Mouse (Mus musculus) neural tube, embryonic 11.5 days (tissue): ENCODE measurements around the gene Dgkg. TPM values are rescaled to one million over a fixed set of nuclear protein-coding genes. Genes with fewer than 3 reads are reported as not detected.

Experiments used
- ATAC-seq: fragments of 200-750 bp; cut with Nextera tagmentation; 2 replicates; pipeline ENCODE4 v1.8.0; 2017; ENCODE audit warnings: moderate number of reproducible peaks, mild to moderate bottlenecking, moderate TSS enrichment, moderate library complexity; ENCODE audit not compliant: insufficient read depth, low FRiP score, low TSS enrichment
- DNase-seq: peaks from one replicate; pipeline ENCODE4 v3.0.0-alpha.2; 2015; ENCODE audit warnings: low spot score
- H3K27ac ChIP-seq: fragments of 300-500 bp; sonication (generic); 2 replicates; pipeline ENCODE4 v1.5.1; 2014; ENCODE audit warnings: low read depth, mild to moderate bottlenecking, low read length
- H3K27me3 ChIP-seq: fragments of 300-500 bp; sonication (generic); 2 replicates; pipeline ENCODE4 v1.6.1; 2014; ENCODE audit warnings: mild to moderate bottlenecking, low read length, mixed read lengths; ENCODE audit not compliant: control insufficient read depth, insufficient read depth
- H3K36me3 ChIP-seq: fragments of 300-500 bp; sonication (generic); 2 replicates; pipeline ENCODE4 v1.6.1; 2014; ENCODE audit warnings: mild to moderate bottlenecking, low read length, moderate library complexity, mixed read lengths; ENCODE audit not compliant: control insufficient read depth, insufficient read depth
- H3K4me1 ChIP-seq: fragments of 300-500 bp; sonication (generic); 2 replicates; pipeline ENCODE4 v1.6.1; 2014; ENCODE audit warnings: low read length, mixed read lengths; ENCODE audit not compliant: control insufficient read depth, insufficient read depth
- H3K4me2 ChIP-seq: fragments of 300-500 bp; sonication (generic); 2 replicates; pipeline ENCODE4 v1.6.1; 2014; ENCODE audit warnings: low read depth, mild to moderate bottlenecking, moderate library complexity
- H3K4me3 ChIP-seq: fragments of 300-500 bp; sonication (generic); 2 replicates; pipeline ENCODE4 v1.5.1; 2014; ENCODE audit warnings: low read depth, low read length
- H3K9ac ChIP-seq: fragments of 300-500 bp; sonication (generic); 2 replicates; pipeline ENCODE4 v1.6.1; 2014; ENCODE audit warnings: mild to moderate bottlenecking, low read length
- H3K9me3 ChIP-seq: fragments of 300-500 bp; sonication (generic); 2 replicates; pipeline ENCODE4 v1.6.1; 2016; ENCODE audit warnings: low read length; ENCODE audit not compliant: control insufficient read depth
- WGBS: fragments of 180-500 bp; shearing (Covaris S2); extraction: QIAGEN DNeasy Blood & Tissue Kit; methylation state at CpG from one replicate; pipeline ENCODE4 v1.1.7; 2014; 5-methylcytosine and 5-hydroxymethylcytosine counted together
- polyA plus RNA-seq: library from polyadenylated mRNA; unstranded; fragments of >200 nt; fragmentation: Nextera tagmentation; extraction: Ambion mirVana; gene quantifications from 2 replicates; pipeline ENCODE4 v1.2.1, GENCODE M21; 2014

Dgkg gene
- polyA plus RNA-seq, 1 experiment from 2014 or later, result 0.08 TPM

DNA sequence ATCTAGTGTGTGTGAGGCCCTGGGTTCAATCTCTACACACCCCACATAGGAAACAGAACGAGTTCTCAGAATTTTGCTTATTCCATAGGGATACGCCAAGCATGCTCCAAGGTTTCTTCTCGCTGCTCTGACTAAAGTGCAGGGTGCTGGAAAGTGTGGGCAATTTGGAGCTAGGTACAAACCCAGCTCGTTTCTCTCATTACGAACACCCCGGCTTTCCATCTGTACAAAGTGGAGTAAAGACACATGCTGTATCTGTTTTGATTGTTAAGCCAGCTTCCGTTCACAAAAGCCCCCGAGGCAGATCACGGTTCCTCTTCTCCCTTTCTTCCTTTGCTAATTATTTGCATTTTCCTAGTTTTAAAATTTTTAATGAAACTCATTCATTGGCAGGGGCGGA, 78.1 kb downstream of the Dgkg start:
- Histone ChIP-seq H3K36me3 (no peaks in the 10 kb centered on the region), H3K4me1 (no peaks in the 10 kb centered on the region), H3K4me2 (no peak overlapping the region), H3K27me3 (no peaks in the 10 kb centered on the region), H3K9ac (no peak overlapping the region), H3K4me3 (no peak overlapping the region), H3K27ac (no peak overlapping the region), H3K9me3 (no peaks in the 10 kb centered on the region)
- ATAC-seq (no peak), DNase-seq (no peak)
- 92% methylated on average over 10 of the region's 10 CpGs for WGBS

DNA sequence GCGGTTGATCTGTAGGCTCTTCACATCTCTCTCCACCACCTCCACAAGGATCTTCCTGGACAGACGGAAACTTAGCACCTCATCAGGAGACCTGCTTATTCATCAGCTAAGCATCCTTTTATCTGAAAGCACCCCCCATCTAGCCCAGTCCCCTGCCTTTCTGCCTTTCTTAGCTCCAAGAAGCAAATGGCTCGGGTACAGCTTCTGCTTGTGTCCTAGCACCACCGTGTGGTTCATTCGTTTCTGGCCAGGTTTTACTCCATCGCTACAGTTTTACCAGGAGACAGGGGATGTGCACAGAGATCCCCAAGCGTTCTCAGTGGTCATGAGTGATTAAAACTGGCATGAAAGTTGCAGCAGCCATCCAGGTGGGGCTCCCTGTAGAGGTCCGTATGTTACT, 79.4 kb downstream of the Dgkg start:
- DNase-seq, result no peak
- no peak overlapping the region for H3K9ac ChIP-seq
- H3K4me1 ChIP-seq, result no peaks in the 10 kb centered on the region
- H3K4me3 ChIP-seq, result no peak overlapping the region
- H3K9me3 ChIP-seq, result no peaks in the 10 kb centered on the region
- H3K36me3 ChIP-seq, result no peaks in the 10 kb centered on the region
- ATAC-seq, result no peak
- H3K4me2 ChIP-seq, result no peak overlapping the region
- no peaks in the 10 kb centered on the region for H3K27me3 ChIP-seq
- 59% methylated on average over 8 of the region's 8 CpGs for WGBS
- no peak overlapping the region for H3K27ac ChIP-seq

DNA sequence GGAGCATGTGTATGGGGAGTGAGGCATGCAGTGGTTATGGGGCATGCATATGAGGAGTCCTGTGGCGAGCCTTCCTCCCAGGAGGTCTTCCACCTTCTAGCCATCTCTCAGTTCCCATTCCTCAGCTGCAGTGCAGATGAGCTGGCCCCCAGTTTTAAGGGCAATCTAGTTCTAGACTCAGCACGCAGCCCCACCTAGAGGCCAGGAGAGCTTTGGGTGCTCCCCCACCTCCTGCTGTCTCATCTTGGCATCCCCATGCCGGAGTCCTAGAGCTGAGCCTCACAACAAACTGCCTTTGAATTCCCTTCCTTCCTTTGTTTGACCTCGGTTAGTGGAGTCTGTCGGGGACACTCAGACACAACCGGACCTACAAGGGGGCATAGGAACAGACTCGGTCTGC, 82.9 kb downstream of the Dgkg start:
- no peak overlapping the region for H3K27ac ChIP-seq
- DNase-seq (no peak), ATAC-seq (no peak)
- 79% methylated on average over 7 of the region's 7 CpGs for WGBS
- H3K9me3 ChIP-seq, result no peaks in the 10 kb centered on the region
- no peaks in the 10 kb centered on the region for H3K4me1 ChIP-seq
- H3K9ac ChIP-seq, result no peak overlapping the region
- no peaks in the 10 kb centered on the region for H3K27me3 ChIP-seq
- no peak overlapping the region for H3K4me3 ChIP-seq
- no peak overlapping the region for H3K4me2 ChIP-seq
- H3K36me3 ChIP-seq, result no peaks in the 10 kb centered on the region

DNA sequence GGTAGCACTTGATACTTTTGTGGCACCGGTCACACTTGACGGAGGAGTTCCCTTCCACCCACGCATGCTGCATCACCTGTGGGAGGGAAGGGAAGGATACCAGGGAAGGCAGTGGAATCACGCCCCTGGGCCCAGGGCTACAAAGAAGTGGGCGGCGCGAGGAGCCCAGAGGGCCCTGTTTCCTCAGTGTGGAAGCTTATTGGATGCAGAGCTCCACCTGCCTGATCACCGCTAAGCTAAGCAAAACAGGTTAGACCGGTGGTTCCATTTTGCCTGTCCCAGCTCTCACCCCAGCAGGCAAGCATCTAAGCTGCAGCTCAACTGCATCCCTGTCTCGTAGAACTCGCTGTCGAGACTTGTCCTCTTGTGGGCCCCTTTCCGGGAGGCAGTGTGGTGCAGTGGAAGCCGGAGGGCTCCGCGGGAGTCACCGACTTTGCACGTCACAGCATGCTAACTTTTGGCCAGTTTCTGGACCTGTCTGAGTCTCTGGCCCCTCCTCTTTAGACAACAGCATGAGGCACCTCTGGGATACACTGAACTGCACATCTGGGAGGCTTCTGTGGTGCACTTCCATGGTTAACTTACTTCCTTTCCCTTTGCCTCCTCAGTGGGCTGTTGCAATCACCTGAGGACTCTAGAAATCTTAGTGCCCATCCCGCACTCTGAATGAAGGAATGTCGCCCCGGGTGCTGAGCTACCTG, 84.2 kb downstream of the Dgkg start:
- Histone ChIP-seq H3K4me2 (no peak overlapping the region), H3K4me3 (no peak overlapping the region), H3K9me3 (no peaks in the 10 kb centered on the region), H3K27ac (no peak overlapping the region), H3K4me1 (no peaks in the 10 kb centered on the region), H3K27me3 (no peaks in the 10 kb centered on the region), H3K36me3 (no peaks in the 10 kb centered on the region), H3K9ac (no peak overlapping the region)
- no peak for DNase-seq
- ATAC-seq, result no peak
- WGBS, result 40% methylated on average over 21 of the region's 21 CpGs

DNA sequence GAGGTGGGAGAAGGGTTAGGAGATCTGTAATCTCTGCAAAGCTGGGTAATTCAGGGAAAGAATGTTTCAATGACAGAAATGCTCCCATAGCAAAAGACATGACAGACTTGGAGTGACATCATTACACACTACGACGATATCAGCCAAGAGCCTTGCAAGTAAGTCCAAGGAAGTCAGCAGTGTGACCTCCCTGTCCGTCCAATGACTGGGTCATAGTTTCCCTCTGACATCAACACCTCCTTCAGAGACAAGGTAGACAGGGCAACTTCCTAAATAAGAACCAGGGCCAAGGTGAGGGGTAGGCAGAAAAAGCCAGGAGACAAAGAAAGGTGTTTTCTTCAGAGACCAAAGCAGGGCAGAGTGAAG, 92.1 kb downstream of the Dgkg start:
- WGBS, result 76% methylated on average over 3 of the region's 3 CpGs

DNA sequence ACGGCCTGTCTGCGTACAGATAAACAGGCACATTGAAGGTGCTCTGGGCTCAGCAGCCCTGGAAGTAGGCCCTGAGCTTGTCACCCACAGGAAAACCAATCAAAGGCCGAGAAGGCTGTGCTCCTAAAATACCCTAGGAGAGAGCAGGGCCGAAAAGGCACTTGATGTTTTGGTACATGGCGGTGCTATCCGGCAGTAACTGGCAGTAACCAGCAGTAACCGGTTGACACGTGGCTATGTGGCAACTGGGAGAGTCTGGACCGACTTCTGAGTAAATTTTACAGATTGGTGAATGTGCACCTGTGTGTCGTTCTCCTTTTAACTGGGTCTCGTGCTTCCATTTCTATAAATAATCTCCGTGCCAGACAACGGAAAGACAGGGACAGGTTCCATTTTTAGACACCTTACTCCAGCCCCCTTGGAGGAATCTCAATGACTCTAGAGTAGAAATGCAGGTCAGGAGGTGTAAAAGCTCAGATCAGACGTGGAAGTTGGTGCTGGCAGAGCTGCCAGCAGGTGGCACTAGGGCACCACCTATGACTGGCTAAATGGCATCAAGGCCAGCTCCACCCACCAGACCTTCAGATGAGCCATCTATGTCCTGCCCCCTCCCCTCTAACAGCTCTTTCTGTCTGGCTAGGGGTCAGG, 92.6 kb downstream of the Dgkg start:
- no peaks in the 10 kb centered on the region for H3K4me1 ChIP-seq
- ATAC-seq (no peak), DNase-seq (peak; percentile 76)
- no peak overlapping the region for H3K27ac ChIP-seq
- H3K36me3 ChIP-seq, result no peaks in the 10 kb centered on the region
- 64% methylated on average over 14 of the region's 14 CpGs for WGBS
- H3K4me2 ChIP-seq, result no peak overlapping the region
- no peaks in the 10 kb centered on the region for H3K9me3 ChIP-seq
- H3K27me3 ChIP-seq, result no peaks in the 10 kb centered on the region
- no peak overlapping the region for H3K9ac ChIP-seq
- H3K4me3 ChIP-seq, result no peak overlapping the region

More for the DNA sequence above, 92.1 kb downstream of the Dgkg start:
- Histone ChIP-seq H3K4me3 (no peak overlapping the region), H3K4me2 (no peak overlapping the region), H3K27me3 (no peaks in the 10 kb centered on the region), H3K27ac (no peak overlapping the region), H3K4me1 (no peaks in the 10 kb centered on the region), H3K9ac (no peak overlapping the region), H3K9me3 (no peaks in the 10 kb centered on the region), H3K36me3 (no peaks in the 10 kb centered on the region)
- DNase-seq (no peak), ATAC-seq (no peak)

DNA sequence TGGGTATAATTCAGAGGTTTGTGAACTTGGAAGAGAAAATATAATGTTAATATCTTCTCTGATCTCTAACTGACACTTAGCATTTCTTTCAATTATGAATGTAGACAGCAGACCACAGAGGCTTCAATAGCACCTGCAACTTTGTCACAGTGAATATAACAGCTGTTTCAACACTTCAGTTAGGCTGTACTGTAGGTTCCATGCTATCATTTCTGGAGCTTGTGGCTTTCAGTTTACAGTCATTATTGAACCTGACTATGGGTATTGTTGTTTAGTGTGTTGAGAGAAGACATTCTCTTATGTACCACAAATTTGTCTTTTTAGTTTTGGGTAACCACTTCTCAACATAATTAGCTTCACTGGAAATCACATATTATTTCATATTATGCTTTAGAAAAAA, 93.4 kb downstream of the Dgkg start:
- Histone ChIP-seq H3K4me1 (no peaks in the 10 kb centered on the region), H3K9me3 (no peaks in the 10 kb centered on the region), H3K4me3 (no peak overlapping the region), H3K36me3 (no peaks in the 10 kb centered on the region), H3K4me2 (no peak overlapping the region), H3K27ac (no peak overlapping the region), H3K9ac (no peak overlapping the region), H3K27me3 (no peaks in the 10 kb centered on the region)
- no peak for ATAC-seq
- DNase-seq, result no peak

DNA sequence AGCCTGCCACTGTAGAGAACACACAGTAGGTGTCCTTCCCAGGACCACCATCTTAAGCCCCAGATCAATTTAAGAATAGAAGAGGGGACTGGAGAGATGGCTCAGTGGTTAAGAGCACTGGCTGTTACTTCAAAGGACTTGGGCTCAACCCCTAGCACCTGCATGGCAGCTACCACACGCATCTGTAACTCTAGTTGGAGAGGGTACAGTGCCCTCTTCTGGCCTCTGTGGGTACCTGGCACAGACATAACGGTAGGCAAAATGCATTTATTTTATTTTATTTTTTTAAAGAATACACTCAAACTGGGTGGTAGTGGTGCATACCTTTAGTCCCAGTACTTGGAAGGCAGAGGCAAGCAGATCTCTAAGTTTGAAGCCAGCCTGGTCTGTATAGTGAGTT, 102.0 kb downstream of the Dgkg start:
- ATAC-seq (no peak), DNase-seq (no peak)
- Histone ChIP-seq H3K27ac (no peak overlapping the region), H3K9ac (no peak overlapping the region), H3K4me1 (no peaks in the 10 kb centered on the region), H3K36me3 (no peaks in the 10 kb centered on the region), H3K9me3 (no peaks in the 10 kb centered on the region), H3K4me3 (no peak overlapping the region), H3K4me2 (no peak overlapping the region), H3K27me3 (no peaks in the 10 kb centered on the region)
- 44% methylated on average over 2 of the region's 2 CpGs for WGBS

DNA sequence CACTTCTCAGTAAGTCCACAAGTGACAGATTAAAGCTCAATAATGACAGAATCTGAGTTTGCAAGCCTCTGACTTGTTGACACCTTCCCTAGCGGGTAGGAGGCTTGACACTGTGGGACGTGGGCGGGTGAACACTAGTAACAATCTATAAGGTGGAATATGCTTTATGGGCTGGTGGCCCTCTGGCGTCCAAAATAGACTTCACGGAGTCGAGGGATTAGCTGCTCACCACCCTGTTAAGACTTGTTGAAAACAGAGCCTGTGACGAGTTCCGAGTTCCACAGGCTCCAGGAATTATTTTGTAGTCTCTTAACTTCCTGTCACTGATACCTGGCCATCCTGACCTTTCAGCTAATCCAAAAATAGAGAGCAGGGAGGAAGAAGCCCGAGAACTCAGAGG, 104.7 kb downstream of the Dgkg start:
- no peak overlapping the region for H3K4me2 ChIP-seq
- no peaks in the 10 kb centered on the region for H3K36me3 ChIP-seq
- no peaks in the 10 kb centered on the region for H3K27me3 ChIP-seq
- ATAC-seq (no peak), DNase-seq (no peak)
- H3K4me1 ChIP-seq, result no peaks in the 10 kb centered on the region
- H3K9ac ChIP-seq, result no peak overlapping the region
- no peaks in the 10 kb centered on the region for H3K9me3 ChIP-seq
- H3K4me3 ChIP-seq, result no peak overlapping the region
- WGBS, result 83% methylated on average over 9 of the region's 9 CpGs
- H3K27ac ChIP-seq, result no peak overlapping the region
